In genomic region chr10:57623311-57623710, GRCm38 (mm10) we compare ENCODE assay signal across 23 mouse cellular contexts. TPM values are rescaled to one million over a fixed set of nuclear protein-coding genes. Genes with fewer than 3 reads are reported as not detected.
DNase-seq lines count a peak whose midpoint lies in the region; ATAC-seq and TF ChIP-seq lines count a peak whose summit lies in the region.
"Had no signal": no experiment of that assay in that cellular context is flagged by ENCODE, and none has a peak within 500 bp of the region (broad histone marks: within the 10 kb centered on the region; RNA-seq: fewer than 3 reads in every experiment).

No protein-coding gene starts in this region.

- TF ChIP-seq POLR2A in cerebellum, adult 2 months (IDR thresholded peaks at IDR 0.05; ENCODE audit: borderline replicate concordance, insufficient read depth, low read length) = no peak

- 88% methylated on average over 10 of the region's 10 CpGs for WGBS in midbrain, postnatal 0 days
- 91% methylated on average over 10 of the region's 10 CpGs for WGBS in midbrain, embryonic 10.5 days
- whole genome bisulfite sequencing in cerebellum, adult 2 months = 8% methylated on average over 10 of the region's 10 CpGs

- no peak for ATAC-seq in midbrain, postnatal 0 days (ENCODE audit: low FRiP score)
- ATAC-seq: forebrain, embryonic 15.5 days had no signal

- H3K4me1 ChIP-seq in midbrain, postnatal 0 days (ENCODE audit: insufficient read depth, low read length) = no peaks in the 10 kb centered on the region
- no peaks in the 10 kb centered on the region for H3K4me1 ChIP-seq in midbrain, embryonic 10.5 days
- no peaks in the 10 kb centered on the region for H3K4me1 ChIP-seq in cerebellum, adult 2 months (ENCODE audit: control insufficient read depth, insufficient read depth, low read length)
- H3K4me1 ChIP-seq: forebrain, embryonic 15.5 days; heart, embryonic 10.5 days; hindbrain, embryonic 12.5 days; limb, embryonic 13.5 days; liver, embryonic 13.5 days; neural tube, embryonic 12.5 days had no signal

- TF ChIP-seq CTCF in gastrocnemius, adult 2 months (IDR thresholded peaks at IDR 0.05) = no peak
- no peak for TF ChIP-seq CTCF in midbrain, postnatal 0 days (IDR thresholded peaks at IDR 0.05)
- no peak for TF ChIP-seq CTCF in cerebellum, adult 2 months (IDR thresholded peaks at IDR 0.05; ENCODE audit: borderline replicate concordance, insufficient read depth, low read depth, low read length)

- H3K9ac ChIP-seq in midbrain, postnatal 0 days (replicated peaks; ENCODE audit: low read length, poor library complexity, severe bottlenecking) = no peak overlapping the region
- H3K9ac ChIP-seq: forebrain, embryonic 15.5 days; hindbrain, embryonic 12.5 days; limb, embryonic 13.5 days; liver, embryonic 13.5 days; lung, embryonic 14.5 days; neural tube, embryonic 12.5 days had no signal

- DNase-seq in gastrocnemius, adult 2 months = peak; percentile 37
- DNase-seq in gastrocnemius, adult 18-20 months (ENCODE audit: low spot score) = no peak
- DNase-seq in midbrain, postnatal 0 days (ENCODE audit: low spot score) = peak; percentile 39
- no peak for DNase-seq in midbrain, embryonic 10.5 days (ENCODE audit: low spot score)
- DNase-seq in cerebellum, adult 2 months = peak; percentile 74 to 86
- peak; percentile 70 to 74 for DNase-seq in cerebellum, postnatal 36 days
- DNase-seq in lung, postnatal 25 days (ENCODE audit: low spot score) = no peak
- DNase-seq in kidney, postnatal 25 days = no peak
- DNase-seq: B cell, adult 2 months; heart, postnatal 10 days; kidney, adult 8-10 months; kidney, postnatal 14 days; liver, embryonic 13.5 days; lung, embryonic 14.5 days; right cerebral cortex, adult 18-20 months; thymus, postnatal 25 days had no signal

- H3K4me2 ChIP-seq in midbrain, postnatal 0 days (ENCODE audit: low read depth, low read length, poor library complexity, severe bottlenecking) = no peak overlapping the region
- H3K4me2 ChIP-seq: forebrain, embryonic 15.5 days; hindbrain, embryonic 12.5 days; limb, embryonic 13.5 days; liver, embryonic 13.5 days; lung, embryonic 14.5 days; midbrain, embryonic 11.5 days; neural tube, embryonic 12.5 days had no signal

- no peaks in the 10 kb centered on the region for H3K27me3 ChIP-seq in midbrain, postnatal 0 days (ENCODE audit: insufficient read depth, low read length)
- no peaks in the 10 kb centered on the region for H3K27me3 ChIP-seq in midbrain, embryonic 10.5 days (ENCODE audit: low read depth, poor library complexity, severe bottlenecking)
- H3K27me3 ChIP-seq in cerebellum, adult 2 months (ENCODE audit: control insufficient read depth, insufficient read depth, low read length) = no peaks in the 10 kb centered on the region
- H3K27me3 ChIP-seq: forebrain, embryonic 15.5 days; hindbrain, embryonic 12.5 days; limb, embryonic 13.5 days; liver, embryonic 13.5 days; neural tube, embryonic 12.5 days had no signal

- no peaks in the 10 kb centered on the region for H3K36me3 ChIP-seq in midbrain, postnatal 0 days (ENCODE audit: insufficient read depth, low read length)
- H3K36me3 ChIP-seq in midbrain, embryonic 10.5 days = no peaks in the 10 kb centered on the region
- H3K36me3 ChIP-seq: forebrain, embryonic 15.5 days; heart, embryonic 10.5 days; hindbrain, embryonic 12.5 days; limb, embryonic 13.5 days; liver, embryonic 13.5 days; neural tube, embryonic 12.5 days had no signal

- intact Hi-C loops in gastrocnemius, adult 2 months (cut with DNase I) = no loop called here

- H3K4me3 ChIP-seq in gastrocnemius, adult 2 months = no peak overlapping the region
- no peak overlapping the region for H3K4me3 ChIP-seq in midbrain, postnatal 0 days (ENCODE audit: low read depth, low read length)
- no peak overlapping the region for H3K4me3 ChIP-seq in midbrain, embryonic 10.5 days
- no peak overlapping the region for H3K4me3 ChIP-seq in cerebellum, adult 2 months (replicated peaks; ENCODE audit: insufficient read depth, low read depth, low read length)
- H3K4me3 ChIP-seq: forebrain, embryonic 15.5 days; heart, embryonic 10.5 days; hindbrain, embryonic 12.5 days; limb, embryonic 13.5 days; liver, embryonic 13.5 days; neural tube, embryonic 12.5 days had no signal

- H3K27ac ChIP-seq in gastrocnemius, adult 2 months = no peak overlapping the region
- H3K27ac ChIP-seq in midbrain, postnatal 0 days (ENCODE audit: low read depth, low read length) = no peak overlapping the region
- no peak overlapping the region for H3K27ac ChIP-seq in midbrain, embryonic 10.5 days (replicated peaks)
- H3K27ac ChIP-seq in cerebellum, adult 2 months (ENCODE audit: insufficient read depth, low read length) = peak overlapping the region; percentile 42; the same call in 1 of the 2 replicates
- H3K27ac ChIP-seq: forebrain, embryonic 15.5 days; heart, embryonic 10.5 days; hindbrain, embryonic 12.5 days; limb, embryonic 13.5 days; liver, embryonic 13.5 days; macrophage; neural tube, embryonic 12.5 days had no signal

- H3K9me3 ChIP-seq in midbrain, postnatal 0 days (ENCODE audit: low read length) = no peaks in the 10 kb centered on the region
- no peaks in the 10 kb centered on the region for H3K9me3 ChIP-seq in midbrain, embryonic 10.5 days (replicated peaks)
- H3K9me3 ChIP-seq: forebrain, embryonic 15.5 days; heart, embryonic 10.5 days; hindbrain, embryonic 12.5 days; limb, embryonic 13.5 days; liver, embryonic 13.5 days; neural tube, embryonic 12.5 days had no signal

RNA-seq across cellular contexts. Expression of gene Pkib, which starts 8.5 kb away (rescaled TPM):
- total RNA-seq in gastrocnemius, adult 2 months (2021) = not detected
- total RNA-seq in gastrocnemius, adult 18-20 months (2021) = not detected
- 0.60 and 0.80 TPM in 2 replicates for total RNA-seq in midbrain, postnatal 0 days (2014; rRNA removed)
- polyA plus RNA-seq in midbrain, postnatal 0 days (2015; fragmentation: Nextera tagmentation; extraction: Ambion mirVana) = 3.2 and 6.7 TPM in 2 replicates
- polyA plus RNA-seq in midbrain, embryonic 10.5 days (2016; fragmentation: Nextera tagmentation; extraction: Ambion mirVana) = 1.9 and 4.8 TPM in 2 replicates
- polyA plus RNA-seq in cerebellum, adult 2 months (2012; rRNA removed) = 89.3 and 98.1 TPM in 2 replicates

Comparison
In these comparisons a context has a peak if more than half of its experiments do, and no peak if none do; other contexts are left out.
1. DNase-seq: peak in gastrocnemius, adult 2 months (single experiment), midbrain, postnatal 0 days (single experiment), cerebellum, adult 2 months (2 of 2) and cerebellum, postnatal 36 days (2 of 2); none in gastrocnemius, adult 18-20 months (single experiment), midbrain, embryonic 10.5 days (single experiment), lung, postnatal 25 days (single experiment) and kidney, postnatal 25 days (0 of 2).